Mouse (Mus musculus) heart, postnatal 0 days (tissue): ENCODE results near the gene Slc26a8.

ENCODE experiments used
- CTCF ChIP-seq: IDR thresholded peaks from 2 replicates; pipeline ENCODE4 v1.5.1; 2016; ENCODE audit warnings: antibody characterized with exemption, control low read depth, low read depth
- EP300 ChIP-seq: IDR thresholded peaks from 2 replicates; pipeline ENCODE4 v1.6.1; 2016; ENCODE audit warnings: antibody characterized with exemption, low read depth

GRCm38 (mm10) chr17:28725783-28726182, 35.8 kb upstream of the Slc26a8 start, which contains the start of gene AC170998.1:
- TF ChIP-seq EP300 (no peak), CTCF (no peak)
